Comparison of ENCODE assay signal across 21 mouse cellular contexts in genomic region chr13:92683464-92683863, GRCm38 (mm10).
DNase-seq lines count a peak whose midpoint lies in the region; ATAC-seq and TF ChIP-seq lines count a peak whose summit lies in the region.
"Had no signal": no experiment of that assay in that cellular context is flagged by ENCODE, and none has a peak within 500 bp of the region (broad histone marks: within the 10 kb centered on the region; RNA-seq: fewer than 3 reads in every experiment).

No protein-coding gene starts in this region.

- ATAC-seq in hindbrain, embryonic 14.5 days (ENCODE audit: low FRiP score) = no peak
- ATAC-seq in lung, postnatal 0 days = no peak
- ATAC-seq in embryonic facial prominence, embryonic 14.5 days (ENCODE audit: low read depth) = peak; percentile 79; the same call in 1 of the 2 replicates
- ATAC-seq: forebrain, embryonic 13.5 days; forebrain, postnatal 0 days had no signal

- peaks cover 6% of the 10 kb centered on the region; the same call in 1 of the 2 replicates for H3K9me3 ChIP-seq in hindbrain, embryonic 10.5 days
- no peaks in the 10 kb centered on the region for H3K9me3 ChIP-seq in hindbrain, embryonic 14.5 days (ENCODE audit: control insufficient read depth, low read length)
- H3K9me3 ChIP-seq in lung, postnatal 0 days (ENCODE audit: low read length) = no peaks in the 10 kb centered on the region
- no peaks in the 10 kb centered on the region for H3K9me3 ChIP-seq in embryonic facial prominence, embryonic 14.5 days (ENCODE audit: control insufficient read depth, low read length)
- H3K9me3 ChIP-seq: embryonic facial prominence, embryonic 12.5 days; forebrain, embryonic 13.5 days; heart, embryonic 13.5 days; hindbrain, embryonic 12.5 days had no signal

- no peak overlapping the region for H3K4me3 ChIP-seq in hindbrain, embryonic 10.5 days
- no peak overlapping the region for H3K4me3 ChIP-seq in hindbrain, embryonic 14.5 days (replicated peaks; ENCODE audit: low read length)
- no peak overlapping the region for H3K4me3 ChIP-seq in lung, postnatal 0 days (ENCODE audit: low read depth, low read length)
- H3K4me3 ChIP-seq in embryonic facial prominence, embryonic 14.5 days (ENCODE audit: low read depth, low read length) = no peak overlapping the region
- H3K4me3 ChIP-seq in layer of hippocampus, adult 2 months = no peak overlapping the region
- H3K4me3 ChIP-seq: embryonic facial prominence, embryonic 12.5 days; forebrain, embryonic 13.5 days; gastrocnemius, adult 2 months; heart, embryonic 13.5 days; hindbrain, embryonic 12.5 days had no signal

- peaks cover 27% of the 10 kb centered on the region for H3K36me3 ChIP-seq in hindbrain, embryonic 10.5 days
- H3K36me3 ChIP-seq in hindbrain, embryonic 14.5 days (replicated peaks; ENCODE audit: control insufficient read depth, insufficient read depth) = peaks cover 8% of the 10 kb centered on the region
- no peaks in the 10 kb centered on the region for H3K36me3 ChIP-seq in lung, postnatal 0 days (ENCODE audit: insufficient read depth, low read length)
- H3K36me3 ChIP-seq in embryonic facial prominence, embryonic 14.5 days (ENCODE audit: control insufficient read depth, insufficient read depth, low read length) = peaks cover 14% of the 10 kb centered on the region; the same call in 1 of the 2 replicates
- H3K36me3 ChIP-seq: embryonic facial prominence, embryonic 12.5 days had no signal

- H3K4me2 ChIP-seq in hindbrain, embryonic 14.5 days (replicated peaks) = no peak overlapping the region
- H3K4me2 ChIP-seq in lung, postnatal 0 days (replicated peaks; ENCODE audit: low read depth, low read length) = no peak overlapping the region
- H3K4me2 ChIP-seq in embryonic facial prominence, embryonic 14.5 days (ENCODE audit: low read depth, low read length) = no peak overlapping the region
- H3K4me2 ChIP-seq: embryonic facial prominence, embryonic 12.5 days; forebrain, embryonic 13.5 days; heart, embryonic 13.5 days; hindbrain, embryonic 12.5 days had no signal

- H3K9ac ChIP-seq in hindbrain, embryonic 14.5 days = no peak overlapping the region
- H3K9ac ChIP-seq in lung, postnatal 0 days (replicated peaks; ENCODE audit: low read depth) = no peak overlapping the region
- no peak overlapping the region for H3K9ac ChIP-seq in embryonic facial prominence, embryonic 14.5 days (ENCODE audit: low read depth, low read length)
- H3K9ac ChIP-seq: embryonic facial prominence, embryonic 12.5 days; forebrain, embryonic 13.5 days; forebrain, postnatal 0 days; heart, embryonic 13.5 days; hindbrain, embryonic 12.5 days had no signal

- peak overlapping the region; percentile 40; the same call in 1 of the 2 replicates for H3K27ac ChIP-seq in hindbrain, embryonic 10.5 days
- H3K27ac ChIP-seq in hindbrain, embryonic 14.5 days = no peak overlapping the region
- 0 out of 2 replicates have a peak overlapping the region, but pooled peaks have one; percentile 9 for H3K27ac ChIP-seq in lung, postnatal 0 days (ENCODE audit: low read length)
- H3K27ac ChIP-seq in embryonic facial prominence, embryonic 14.5 days (replicated peaks; ENCODE audit: low read depth, low read length) = 0 out of 2 replicates have a peak overlapping the region, but pooled peaks have one; percentile 2
- no peak overlapping the region for H3K27ac ChIP-seq in layer of hippocampus, adult 2 months
- H3K27ac ChIP-seq: embryonic facial prominence, embryonic 12.5 days; forebrain, embryonic 13.5 days; gastrocnemius, adult 2 months; heart, embryonic 13.5 days; hindbrain, embryonic 12.5 days had no signal

- TF ChIP-seq CTCF in lung, postnatal 0 days (IDR thresholded peaks at IDR 0.05) = no peak
- no peak for TF ChIP-seq CTCF in layer of hippocampus, adult 2 months (conservative IDR thresholded peaks at IDR 0.05)

- DNase-seq in hindbrain, embryonic 10.5 days (ENCODE audit: low spot score) = no peak
- DNase-seq in hindbrain, embryonic 14.5 days (ENCODE audit: low spot score) = no peak
- no peak for DNase-seq in lung, postnatal 0 days (ENCODE audit: low spot score)
- no peak for DNase-seq in lung, postnatal 14 days
- peak; percentile 67 for DNase-seq in embryonic facial prominence, embryonic 14.5 days (ENCODE audit: low spot score)
- peak; percentile 22 to 43 for DNase-seq in thymus, postnatal 10 days (ENCODE audit: low spot score in 2 of 2)
- DNase-seq in left cerebral cortex, adult 18-20 months (ENCODE audit: low spot score in 2 of 2) = no peak
- DNase-seq in layer of hippocampus, adult 2 months (ENCODE audit: low spot score in 2 of 2) = no peak
- DNase-seq: adrenal gland, postnatal 10 days; cerebellum, adult 11 months; cerebellum, adult 8-10 months; cerebellum, postnatal 14 days; embryo, embryonic 11 days; forebrain, postnatal 0 days; gastrocnemius, adult 2 months; gastrocnemius, postnatal 25 days; heart, postnatal 36 days had no signal

- TF ChIP-seq EP300 in lung, postnatal 0 days (IDR thresholded peaks at IDR 0.05) = no peak

- peaks cover 11% of the 10 kb centered on the region; the same call in 1 of the 2 replicates for H3K27me3 ChIP-seq in hindbrain, embryonic 10.5 days (ENCODE audit: insufficient read depth, poor library complexity, severe bottlenecking)
- H3K27me3 ChIP-seq in hindbrain, embryonic 14.5 days (ENCODE audit: control insufficient read depth, insufficient read depth, low read length) = no peaks in the 10 kb centered on the region
- H3K27me3 ChIP-seq in lung, postnatal 0 days (replicated peaks; ENCODE audit: insufficient read depth, low read length) = no peaks in the 10 kb centered on the region
- no peaks in the 10 kb centered on the region for H3K27me3 ChIP-seq in embryonic facial prominence, embryonic 14.5 days (replicated peaks; ENCODE audit: control insufficient read depth, insufficient read depth, low read length)
- H3K27me3 ChIP-seq: embryonic facial prominence, embryonic 12.5 days; forebrain, embryonic 13.5 days; heart, embryonic 13.5 days; hindbrain, embryonic 12.5 days had no signal

- 64% methylated on average over 4 of the region's 4 CpGs for WGBS in hindbrain, embryonic 10.5 days
- 68% methylated on average over 4 of the region's 4 CpGs for whole genome bisulfite sequencing in hindbrain, embryonic 14.5 days
- WGBS in lung, postnatal 0 days = 42% methylated on average over 4 of the region's 4 CpGs
- WGBS in embryonic facial prominence, embryonic 14.5 days = 62% methylated on average over 4 of the region's 4 CpGs

- H3K4me1 ChIP-seq in hindbrain, embryonic 10.5 days (replicated peaks) = peaks cover 15% of the 10 kb centered on the region
- H3K4me1 ChIP-seq in hindbrain, embryonic 14.5 days (replicated peaks; ENCODE audit: control insufficient read depth, insufficient read depth, low read length) = no peaks in the 10 kb centered on the region
- peaks cover 10% of the 10 kb centered on the region; the same call in 1 of the 2 replicates for H3K4me1 ChIP-seq in lung, postnatal 0 days (ENCODE audit: insufficient read depth, low read depth, low read length)
- peaks cover 12% of the 10 kb centered on the region; the same call in 1 of the 2 replicates for H3K4me1 ChIP-seq in embryonic facial prominence, embryonic 14.5 days (ENCODE audit: control insufficient read depth, insufficient read depth, low read length)

Comparison
In these comparisons a context has a peak if more than half of its experiments do, and no peak if none do; other contexts are left out.
1. H3K27ac ChIP-seq: peak in hindbrain, embryonic 10.5 days (single experiment), lung, postnatal 0 days (single experiment) and embryonic facial prominence, embryonic 14.5 days (single experiment); none in hindbrain, embryonic 14.5 days (single experiment) and layer of hippocampus, adult 2 months (single experiment).
2. DNase-seq: peak in embryonic facial prominence, embryonic 14.5 days (single experiment) and thymus, postnatal 10 days (2 of 2); none in hindbrain, embryonic 10.5 days (single experiment), hindbrain, embryonic 14.5 days (single experiment), lung, postnatal 0 days (single experiment), lung, postnatal 14 days (single experiment), left cerebral cortex, adult 18-20 months (0 of 2) and layer of hippocampus, adult 2 months (0 of 2).